Mouse (Mus musculus) embryonic fibroblast, embryonic 13.5 days (primary cell): Measurements from ENCODE around the gene Anxa9.

Experiments used
- CTCF ChIP-seq: IDR thresholded peaks from 2 replicates; pipeline ENCODE4 v1.5.1; 2011; ENCODE audit warnings: mild to moderate bottlenecking, control low read depth, low read length, moderate library complexity, borderline replicate concordance; ENCODE audit not compliant: insufficient read depth
- POLR2A ChIP-seq: IDR thresholded peaks from 2 replicates; pipeline ENCODE4 v1.6.1; 2011; ENCODE audit warnings: low read depth, mild to moderate bottlenecking, control low read depth, low read length, moderate library complexity

- TF ChIP-seq CTCF (no peak), POLR2A (no peak)
These were observed 36.1 kb downstream of the Anxa9 start for GRCm38 (mm10) chr3:95270766-95271364.
